Comparison of ENCODE assay signal across 42 mouse cellular contexts in the genomic region with DNA sequence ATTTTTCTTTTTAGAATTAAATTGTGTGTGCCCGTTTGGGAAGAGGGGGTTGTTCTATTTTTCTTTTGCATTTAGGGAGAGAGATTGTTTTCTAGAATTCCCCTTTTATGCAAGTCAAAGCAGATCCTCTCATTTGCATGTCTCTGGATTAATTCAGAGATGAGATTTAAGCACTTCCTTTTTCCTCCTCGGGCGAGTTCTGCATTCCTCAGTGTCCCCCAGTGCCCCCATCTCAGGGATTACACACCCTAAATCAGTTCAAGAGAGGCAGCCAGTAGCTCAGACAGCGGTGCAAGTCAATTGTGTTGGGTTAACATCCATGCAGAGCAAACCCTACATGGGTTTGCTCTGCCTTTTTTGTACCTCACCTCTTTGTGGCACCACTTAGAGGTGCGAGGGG. TPM values are rescaled to one million over a fixed set of nuclear protein-coding genes. Genes with fewer than 3 reads are reported as not detected.
"Had no signal": no experiment of that assay in that cellular context is flagged by ENCODE, and none has a peak within 500 bp of the region (broad histone marks: within the 10 kb centered on the region; RNA-seq: fewer than 3 reads in every experiment).

No protein-coding gene starts in this region.

- H3K27ac ChIP-seq: heart, embryonic 10.5 days; heart, embryonic 13.5 days; heart, embryonic 15.5 days; hindbrain, embryonic 10.5 days; hindbrain, embryonic 12.5 days; hindbrain, embryonic 13.5 days; hindbrain, embryonic 14.5 days; hindbrain, embryonic 15.5 days; hindbrain, postnatal 0 days; intestine, embryonic 15.5 days; kidney, embryonic 15.5 days; kidney, postnatal 0 days; layer of hippocampus, adult 2 months had no signal

- H3K4me3 ChIP-seq: heart, embryonic 10.5 days; heart, embryonic 12.5 days; heart, embryonic 13.5 days; heart, embryonic 15.5 days; hindbrain, embryonic 10.5 days; hindbrain, embryonic 12.5 days; hindbrain, embryonic 13.5 days; hindbrain, embryonic 15.5 days; intestine, embryonic 15.5 days; kidney, embryonic 15.5 days; layer of hippocampus, adult 2 months had no signal

- ATAC-seq: hindbrain, embryonic 16.5 days; hindbrain, postnatal 0 days; inflammation-experienced regulatory T-cells, adult 6 months; intestine, embryonic 15.5 days; intestine, embryonic 16.5 days; intestine, postnatal 0 days had no signal

- H3K9me3 ChIP-seq: heart, embryonic 10.5 days; heart, embryonic 12.5 days; heart, embryonic 13.5 days; heart, embryonic 15.5 days; hindbrain, embryonic 10.5 days; hindbrain, embryonic 12.5 days; hindbrain, embryonic 13.5 days; hindbrain, embryonic 15.5 days; intestine, embryonic 15.5 days; kidney, embryonic 15.5 days had no signal

- H3K27me3 ChIP-seq: heart, embryonic 12.5 days; heart, embryonic 13.5 days; heart, embryonic 15.5 days; hindbrain, embryonic 12.5 days; hindbrain, embryonic 13.5 days; hindbrain, embryonic 15.5 days; intestine, embryonic 15.5 days; kidney, embryonic 15.5 days had no signal

- H3K4me2 ChIP-seq: heart, embryonic 11.5 days; heart, embryonic 12.5 days; heart, embryonic 13.5 days; heart, embryonic 15.5 days; hindbrain, embryonic 12.5 days; hindbrain, embryonic 13.5 days; hindbrain, embryonic 14.5 days; hindbrain, embryonic 15.5 days; intestine, embryonic 15.5 days; kidney, embryonic 15.5 days had no signal

- H3K9ac ChIP-seq: heart, embryonic 12.5 days; heart, embryonic 13.5 days; heart, embryonic 15.5 days; hindbrain, embryonic 12.5 days; hindbrain, embryonic 13.5 days; hindbrain, embryonic 14.5 days; hindbrain, embryonic 15.5 days; intestine, embryonic 15.5 days; kidney, embryonic 15.5 days had no signal

- DNase-seq: heart, postnatal 10 days; heart, postnatal 14 days; heart, postnatal 36 days; heart, postnatal 4 days; kidney, adult 11 months; kidney, adult 18-20 months; kidney, adult 2 months; kidney, adult 8-10 months; kidney, adult 9 months; kidney, postnatal 10 days; kidney, postnatal 14 days; kidney, postnatal 25 days; kidney, postnatal 36 days; kidney, postnatal 4 days; layer of hippocampus, adult 9-11 months; layer of hippocampus, postnatal 36 days had no signal

- H3K4me1 ChIP-seq: heart, embryonic 10.5 days; hindbrain, embryonic 10.5 days; hindbrain, embryonic 12.5 days; hindbrain, embryonic 13.5 days; hindbrain, embryonic 15.5 days; intestine, embryonic 15.5 days; kidney, embryonic 15.5 days had no signal

RNA-seq across cellular contexts. Expression of a gene that starts 50.2 kb away (rescaled TPM):
- total RNA-seq: heart, postnatal 10 days; heart, postnatal 25 days; heart, postnatal 4 days; hematopoietic stem cell, adult 5-6 weeks had no signal
- polyA plus RNA-seq: heart, embryonic 10.5 days; heart, embryonic 11.5 days; heart, embryonic 12.5 days; heart, embryonic 13.5 days; hindbrain, embryonic 10.5 days; hindbrain, embryonic 11.5 days; hindbrain, embryonic 12.5 days; hindbrain, embryonic 13.5 days; hindbrain, embryonic 15.5 days; hindbrain, embryonic 16.5 days; hindbrain, postnatal 0 days; intestine, embryonic 14.5 days; intestine, embryonic 15.5 days; intestine, embryonic 16.5 days; intestine, postnatal 0 days; kidney, embryonic 14.5 days; kidney, embryonic 16.5 days; large intestine, adult 2 months had no signal

RNA-seq across cellular contexts. Expression of a gene that starts 59.8 kb away (rescaled TPM):
- polyA plus RNA-seq: hindbrain, embryonic 16.5 days had no signal
